Mouse (Mus musculus) CH12.LX (cell line): ENCODE measurements at regions not wholly inside any gene's neighbourhood (a gene's known extent, or its start where the extent isn't known, plus 50 kb on each side); places are given as distances from the start of the nearest gene placed in this dataset.

ENCODE experiments used
- BHLHE40 ChIP-seq: IDR thresholded peaks from 2 replicates; pipeline ENCODE4 v1.6.1; 2011; ENCODE audit warnings: mild to moderate bottlenecking, low read depth, low read length, improper control_type of control experiment
- CTCF ChIP-seq, 2 experiments: IDR thresholded peaks in 1 of 2; conservative IDR thresholded peaks in 1 of 2; 2 replicates each; pipeline ENCODE4 v1.5.1; 2011 to 2012; ENCODE audit warnings: low read depth in 2 of 2, low read length in 2 of 2, improper control_type of control experiment in 1 of 2, inconsistent platforms in 1 of 2, mild to moderate bottlenecking in 1 of 2, moderate library complexity in 1 of 2
- MEF2A ChIP-seq: IDR thresholded peaks from 2 replicates; pipeline ENCODE4 v1.6.1; 2014; ENCODE audit warnings: low read depth, mild to moderate bottlenecking, inconsistent platforms, low read length, improper control_type of control experiment, borderline replicate concordance
- POLR2AphosphoS2 ChIP-seq: IDR thresholded peaks from 2 replicates; pipeline ENCODE4 v1.6.1; 2011; ENCODE audit warnings: low read depth, low read length, improper control_type of control experiment
- RCOR1 ChIP-seq: conservative IDR thresholded peaks from 2 replicates; pipeline ENCODE4 v1.6.1; 2012; ENCODE audit warnings: low read depth, mild to moderate bottlenecking, inconsistent platforms, low read length, improper control_type of control experiment

DNA sequence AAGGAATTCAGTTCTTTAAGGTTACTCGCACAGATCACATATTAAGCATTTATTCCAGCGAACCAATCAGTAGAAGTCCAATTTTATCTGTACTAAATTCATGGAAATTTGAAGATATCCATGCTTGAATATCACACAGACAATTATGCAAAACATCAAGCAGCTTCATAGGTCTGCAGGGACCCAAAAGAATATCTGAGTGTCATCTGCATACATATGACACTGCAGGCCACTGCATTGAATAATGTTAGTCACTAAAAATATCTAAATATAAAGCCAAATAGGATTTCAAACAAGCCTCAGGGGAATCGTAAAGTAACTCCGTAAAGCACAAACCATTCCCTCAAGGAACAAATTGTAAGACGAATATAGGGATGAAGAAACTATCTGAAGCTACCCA, 1324.9 kb downstream of the Pcdh17 start:
- TF ChIP-seq CTCF (conservative IDR thresholded peaks at IDR 0.05 in 1 of 2, IDR thresholded peaks at IDR 0.05 in 1 of 2; ENCODE audit: low read depth in 2 of 2, low read length in 2 of 2) (no peak), POLR2AphosphoS2 (no peak), BHLHE40 (no peak), RCOR1 (no peak), MEF2A (no peak)
